Mouse (Mus musculus) embryonic fibroblast, embryonic 13.5 days (primary cell): Measurements from ENCODE around the gene Rce1.

Experiments
- CTCF ChIP-seq: IDR thresholded peaks from 2 replicates; pipeline ENCODE4 v1.5.1; 2011; ENCODE audit warnings: mild to moderate bottlenecking, control low read depth, low read length, moderate library complexity, borderline replicate concordance; ENCODE audit not compliant: insufficient read depth
- POLR2A ChIP-seq: IDR thresholded peaks from 2 replicates; pipeline ENCODE4 v1.6.1; 2011; ENCODE audit warnings: low read depth, mild to moderate bottlenecking, control low read depth, low read length, moderate library complexity

DNA sequence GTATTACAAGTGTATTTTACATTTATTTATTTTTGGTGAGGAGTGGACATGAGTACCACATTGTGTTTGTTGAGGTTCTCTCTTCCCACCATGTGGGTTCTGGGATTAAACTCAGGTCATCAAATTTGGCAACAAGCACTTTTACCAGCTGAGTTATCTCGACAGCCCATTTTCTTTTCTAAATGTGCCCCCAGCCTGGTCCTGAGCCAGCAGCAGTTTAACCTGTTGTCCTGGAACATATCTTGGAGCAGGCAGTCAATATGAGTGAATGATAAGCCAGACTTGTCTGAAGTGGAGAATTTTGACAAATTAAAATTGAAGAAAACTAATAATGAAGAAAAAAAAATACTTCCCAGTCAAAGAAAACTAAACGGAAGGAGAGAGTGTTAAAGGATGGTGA is 29.4 kb downstream of the Rce1 start:
- TF ChIP-seq CTCF (no peak), POLR2A (no peak)
